Mouse (Mus musculus) hindbrain, embryonic 16.5 days (tissue): ENCODE data around the gene Gprc6a. TPM values are rescaled to one million over a fixed set of nuclear protein-coding genes. Genes with fewer than 3 reads are reported as not detected.

Experiments
- ATAC-seq: fragments of 200-750 bp; cut with Nextera tagmentation; 2 replicates; pipeline ENCODE4 v1.8.0; 2017; ENCODE audit warnings: moderate TSS enrichment, moderate library complexity
- H3K27ac ChIP-seq: fragments of 300-500 bp; sonication (generic); 2 replicates; pipeline ENCODE4 v1.5.1; 2014; ENCODE audit warnings: low read depth, mild to moderate bottlenecking, control low read depth, low read length, moderate library complexity
- H3K27me3 ChIP-seq: fragments of 300-500 bp; sonication (generic); replicated peaks from 2 replicates; pipeline ENCODE4 v1.6.1; 2014; ENCODE audit warnings: low read length; ENCODE audit not compliant: control insufficient read depth, insufficient read depth
- H3K36me3 ChIP-seq: fragments of 300-500 bp; sonication (generic); 2 replicates; pipeline ENCODE4 v1.6.1; 2014; ENCODE audit warnings: mild to moderate bottlenecking, low read length, moderate library complexity, mixed read lengths; ENCODE audit not compliant: control insufficient read depth, insufficient read depth
- H3K4me1 ChIP-seq: fragments of 300-500 bp; sonication (generic); 2 replicates; pipeline ENCODE4 v1.6.1; 2014; ENCODE audit warnings: low read depth, low read length; ENCODE audit not compliant: control insufficient read depth, insufficient read depth
- H3K4me2 ChIP-seq: fragments of 300-500 bp; sonication (generic); 2 replicates; pipeline ENCODE4 v1.6.1; 2014; ENCODE audit warnings: mild to moderate bottlenecking, low read length, control low read depth, moderate library complexity
- H3K4me3 ChIP-seq: fragments of 300-500 bp; sonication (generic); 2 replicates; pipeline ENCODE4 v1.5.1; 2014; ENCODE audit warnings: mild to moderate bottlenecking, low read length, control low read depth, moderate library complexity
- H3K9ac ChIP-seq: fragments of 300-500 bp; sonication (generic); 2 replicates; pipeline ENCODE4 v1.6.1; 2014; ENCODE audit warnings: low read depth, mild to moderate bottlenecking, control low read depth, low read length, moderate library complexity
- H3K9me3 ChIP-seq: fragments of 300-500 bp; sonication (generic); 2 replicates; pipeline ENCODE4 v1.6.1; 2014; ENCODE audit warnings: mild to moderate bottlenecking, low read length, moderate library complexity; ENCODE audit not compliant: control insufficient read depth
- WGBS: fragments of 180-500 bp; shearing (Covaris S2); extraction: QIAGEN DNeasy Blood & Tissue Kit; methylation state at CpG from one replicate; pipeline ENCODE4 v1.1.7; 2014; 5-methylcytosine and 5-hydroxymethylcytosine counted together
- polyA plus RNA-seq: library from polyadenylated mRNA; unstranded; fragments of >200 nt; fragmentation: Nextera tagmentation; extraction: Ambion mirVana; gene quantifications from 2 replicates; pipeline ENCODE4 v1.2.1, GENCODE M21; 2015

Gprc6a gene
- polyA plus RNA-seq, 1 experiment from 2014 or later, result not detected

DNA sequence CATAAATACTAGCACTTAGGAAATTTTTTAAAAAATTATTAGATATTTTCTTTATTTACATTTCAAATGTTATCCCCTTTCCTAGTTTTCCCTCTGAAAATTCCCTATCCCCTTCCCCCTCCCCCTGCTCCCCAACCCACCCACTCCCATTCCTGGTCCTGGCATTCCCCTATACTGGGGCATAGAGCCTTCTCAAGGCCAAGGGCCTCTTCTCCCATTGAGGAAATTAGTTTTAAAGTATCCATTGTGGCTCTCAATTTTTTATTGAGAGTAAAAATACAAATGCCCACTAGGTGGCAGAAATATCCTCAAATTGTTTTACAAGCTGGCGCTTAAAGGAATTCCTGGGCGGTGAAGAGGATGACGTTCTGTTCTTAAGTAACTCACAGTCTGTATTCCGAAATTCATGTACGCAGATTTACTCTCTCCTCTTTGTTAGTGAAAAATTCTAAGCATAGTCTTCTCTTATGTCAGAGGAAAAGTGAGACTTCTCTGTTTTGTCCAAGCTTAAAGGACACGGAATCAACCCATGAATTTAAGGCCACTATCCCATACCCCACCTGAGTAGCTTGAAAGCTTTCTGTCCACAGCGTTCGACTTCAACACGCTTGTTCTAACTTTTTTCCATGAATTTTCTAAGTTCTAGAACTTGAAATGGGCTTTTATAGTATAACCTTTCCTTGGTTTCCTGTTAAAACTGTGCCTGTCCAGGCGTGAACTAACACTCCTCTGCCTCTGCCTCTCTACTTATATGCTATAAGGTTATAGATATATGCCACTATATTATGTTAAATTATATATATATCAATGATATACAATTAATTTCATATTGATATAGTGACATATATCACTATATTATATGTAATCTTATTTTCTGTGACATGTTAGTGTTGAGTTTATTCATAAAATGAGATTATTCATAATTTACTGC is 36.0 kb downstream of the Gprc6a start:
- ATAC-seq, result peak; percentile 71; the same call in 1 of the 2 replicates
- 47% methylated on average over 10 of the region's 10 CpGs for WGBS
- no peak overlapping the region for H3K27ac ChIP-seq

DNA sequence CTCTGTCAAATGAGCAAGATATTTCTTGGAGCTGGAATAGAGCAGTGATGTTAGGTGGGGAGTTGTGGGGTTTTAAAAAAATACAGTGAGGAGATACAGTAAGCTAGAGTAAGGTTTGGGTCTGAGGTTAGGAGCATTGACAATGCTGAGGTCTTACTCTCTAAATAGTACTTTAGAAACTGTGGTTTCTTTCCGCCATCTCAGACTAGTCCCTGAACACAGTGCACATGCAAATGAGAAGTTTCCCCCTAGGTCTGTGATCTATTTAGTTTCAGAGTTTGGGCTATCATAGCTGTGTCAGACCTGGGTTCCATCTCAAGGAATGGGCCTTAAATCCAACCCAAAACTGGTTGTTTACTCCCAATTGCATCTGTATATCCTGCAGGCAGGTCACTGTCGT is 39.7 kb downstream of the Gprc6a start:
- 80% methylated on average over 2 of the region's 2 CpGs for WGBS
- H3K9ac ChIP-seq, result no peak overlapping the region
- H3K27me3 ChIP-seq, result peaks cover 4% of the 10 kb centered on the region
- ATAC-seq, result no peak
- no peak overlapping the region for H3K4me3 ChIP-seq
- no peaks in the 10 kb centered on the region for H3K9me3 ChIP-seq
- no peak overlapping the region for H3K4me2 ChIP-seq
- H3K27ac ChIP-seq, result no peak overlapping the region
- no peaks in the 10 kb centered on the region for H3K36me3 ChIP-seq
- H3K4me1 ChIP-seq, result peaks cover 6% of the 10 kb centered on the region

More for the DNA sequence above, 36.0 kb downstream of the Gprc6a start:
- H3K4me1 ChIP-seq, result peaks cover under 1% of the 10 kb centered on the region; the same call in 1 of the 2 replicates
- H3K4me3 ChIP-seq, result no peak overlapping the region
- H3K36me3 ChIP-seq, result no peaks in the 10 kb centered on the region
- peak overlapping the region; percentile 37 for H3K4me2 ChIP-seq
- no peaks in the 10 kb centered on the region for H3K9me3 ChIP-seq
- no peak overlapping the region for H3K9ac ChIP-seq
- H3K27me3 ChIP-seq, result no peaks in the 10 kb centered on the region; the same call in 1 of the 2 replicates

DNA sequence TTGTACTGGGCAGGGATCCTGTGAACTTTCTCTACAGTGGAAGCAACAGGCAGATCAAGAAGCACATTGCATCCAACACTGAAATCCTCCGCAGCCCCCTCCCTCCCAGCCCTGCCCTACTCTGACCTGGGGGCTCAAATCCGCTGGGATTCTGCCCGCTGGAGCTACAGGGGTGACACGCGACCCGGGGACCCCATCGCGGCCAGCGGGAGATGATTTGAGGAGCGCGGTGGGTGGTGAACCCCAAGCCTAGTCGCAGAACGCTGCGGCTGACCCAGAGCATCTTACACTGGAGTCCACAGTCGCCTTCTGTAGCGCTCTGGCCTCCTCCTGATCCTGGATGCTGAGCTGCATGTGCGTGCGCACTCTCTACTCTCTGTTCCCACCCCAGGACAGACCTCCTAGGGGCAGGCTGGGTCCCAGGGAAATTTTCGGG is 41.1 kb downstream of the Gprc6a start, which contains the start of gene Fam162b:
TSS of gene Fam162b (minus strand) at position 379 of the 436 bp plus-strand sequence.
- Histone ChIP-seq H3K9ac (peak within 1 kb of the TSS; percentile 29), H3K27ac (no peak within 1 kb of the TSS), H3K27me3 (peaks cover 4% of the 10 kb centered on the region), H3K4me2 (peak within 1 kb of the TSS; percentile 69), H3K4me1 (peaks cover 6% of the 10 kb centered on the region), H3K9me3 (no peaks in the 10 kb centered on the region), H3K4me3 (peak within 1 kb of the TSS; percentile 37), H3K36me3 (no peaks in the 10 kb centered on the region)
- 3% methylated on average over 19 of the region's 19 CpGs for WGBS
- 0 out of 2 replicates have a peak, but pooled peaks have one; percentile 58 for ATAC-seq

DNA sequence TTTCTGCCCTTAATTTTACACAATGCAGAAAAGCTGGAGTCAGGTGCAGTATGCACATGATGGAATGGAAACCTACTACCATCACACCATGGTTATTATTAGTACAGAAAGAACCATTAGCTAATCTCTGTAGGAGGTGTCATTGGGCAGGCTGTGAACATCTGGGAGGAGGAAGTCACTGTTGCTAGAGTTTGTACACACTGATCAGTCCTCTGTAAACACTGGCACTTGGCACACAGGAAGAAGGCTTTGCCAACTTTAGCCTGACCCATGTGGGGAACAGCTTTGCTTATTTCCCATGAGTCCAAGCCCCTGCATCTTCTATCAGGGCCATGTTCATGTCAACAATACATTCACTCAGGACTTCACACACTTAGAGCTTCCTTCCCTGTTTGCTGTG is 46.3 kb downstream of the Gprc6a start:
- Histone ChIP-seq H3K9ac (no peak overlapping the region), H3K4me1 (peaks cover 2% of the 10 kb centered on the region; the same call in 1 of the 2 replicates), H3K4me2 (no peak overlapping the region), H3K27ac (no peak overlapping the region), H3K27me3 (peaks cover 4% of the 10 kb centered on the region; the same call in 1 of the 2 replicates), H3K9me3 (no peaks in the 10 kb centered on the region), H3K4me3 (no peak overlapping the region), H3K36me3 (no peaks in the 10 kb centered on the region)
- ATAC-seq, result no peak

DNA sequence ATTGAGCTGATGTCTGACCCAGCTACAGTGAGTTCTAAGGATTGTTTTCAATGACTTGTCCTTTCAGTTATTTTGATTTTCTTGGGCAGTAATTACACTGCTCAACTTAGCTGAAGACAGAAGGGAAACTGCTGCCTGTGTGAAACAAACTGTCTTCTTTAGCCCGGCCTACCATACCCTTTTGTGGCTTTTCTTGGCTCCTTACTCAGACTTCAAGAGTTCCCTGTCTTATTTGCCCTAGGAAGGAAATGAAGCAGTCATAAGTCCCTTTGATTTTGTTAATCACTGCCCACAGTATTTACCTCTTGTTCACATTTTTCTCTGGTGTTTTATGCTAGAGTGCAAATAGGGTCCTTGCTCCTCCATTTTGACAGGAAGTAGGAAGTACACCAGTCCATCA is 46.9 kb downstream of the Gprc6a start:
- Histone ChIP-seq H3K36me3 (no peaks in the 10 kb centered on the region), H3K9ac (no peak overlapping the region), H3K27ac (no peak overlapping the region), H3K9me3 (no peaks in the 10 kb centered on the region), H3K27me3 (no peaks in the 10 kb centered on the region), H3K4me2 (no peak overlapping the region), H3K4me3 (no peak overlapping the region), H3K4me1 (no peaks in the 10 kb centered on the region)
- no peak for ATAC-seq
- 68% methylated on average over 1 of the region's 1 CpGs for WGBS

DNA sequence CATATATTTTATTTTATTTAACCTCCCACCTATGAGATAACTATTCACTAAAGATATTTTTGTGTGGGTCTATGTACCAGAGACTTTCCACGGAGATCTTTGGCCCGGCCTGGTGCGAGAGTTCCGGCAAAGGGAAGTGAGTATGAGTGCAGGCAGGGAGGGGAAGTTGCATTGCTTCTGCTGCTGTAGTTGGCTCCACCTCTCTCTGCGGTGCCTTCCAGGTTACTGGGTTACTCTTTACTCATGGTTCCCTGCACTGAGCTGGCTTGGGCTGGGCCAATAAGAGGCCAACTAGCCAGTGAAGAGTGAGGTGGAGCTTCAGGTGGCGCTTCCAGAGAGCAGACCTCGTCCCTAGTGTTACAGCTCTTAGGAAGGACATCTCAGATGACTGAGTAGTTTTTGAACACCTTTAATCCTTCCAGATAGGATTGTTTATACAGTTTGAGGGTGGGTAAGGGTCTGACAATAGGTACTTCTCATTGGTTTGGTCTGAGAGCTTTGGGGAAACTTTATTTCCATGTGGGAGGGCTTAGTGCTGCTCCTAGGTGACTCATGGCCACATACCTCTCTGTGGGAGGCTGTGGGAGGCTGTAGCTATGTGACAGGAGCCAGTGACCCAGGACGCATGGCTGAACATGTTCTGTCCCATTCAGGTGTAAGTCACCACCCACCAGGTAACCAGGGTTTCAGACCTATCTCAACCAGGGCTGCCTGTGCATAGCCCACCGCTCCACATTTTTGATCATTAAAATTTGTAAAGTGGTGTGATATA is 59.9 kb downstream of the Gprc6a start:
- H3K27me3 ChIP-seq, result no peaks in the 10 kb centered on the region
- H3K4me1 ChIP-seq, result no peaks in the 10 kb centered on the region
- no peaks in the 10 kb centered on the region for H3K36me3 ChIP-seq
- no peak for ATAC-seq
- no peak overlapping the region for H3K4me2 ChIP-seq
- H3K27ac ChIP-seq, result no peak overlapping the region
- no peaks in the 10 kb centered on the region for H3K9me3 ChIP-seq
- 83% methylated on average over 9 of the region's 9 CpGs for WGBS
- no peak overlapping the region for H3K4me3 ChIP-seq
- no peak overlapping the region for H3K9ac ChIP-seq

Other genes with a start within 250 kb of the Gprc6a start
- not detected in 2 replicates for gene Gm49339, start 150.8 kb downstream of the Gprc6a start, polyA plus RNA-seq
- gene Lilr4b, start 150.8 kb downstream of the Gprc6a start, polyA plus RNA-seq, result 0.09 and 0.22 TPM in 2 replicates
- gene Lilrb4a, start 140.5 kb downstream of the Gprc6a start, polyA plus RNA-seq, result 0.88 and 1.00 TPM in 2 replicates
- 2.2 and 2.8 TPM in 2 replicates for gene Fam162b, start 40.9 kb downstream of the Gprc6a start, polyA plus RNA-seq
- gene Rfx6, start 46.3 kb upstream of the Gprc6a start, polyA plus RNA-seq, result not detected in 2 replicates